Mouse (Mus musculus) kidney, adult 2 months (tissue): Measurements from ENCODE around the gene Hcst. TPM values are rescaled to one million over a fixed set of nuclear protein-coding genes. Genes with fewer than 3 reads are reported as not detected.
A peak's percentile ranks its signal among the peaks of the same experiment; 100 is the strongest.

ENCODE experiments used
- DNase-seq: peaks from one replicate; pipeline ENCODE4 v3.0.0; 2021
- H3K27ac ChIP-seq: fragments of 200-500 bp; 2 replicates; pipeline ENCODE4 v1.5.1; 2012; ENCODE audit warnings: low read depth, low read length, control low read depth, inconsistent platforms; ENCODE audit not compliant: insufficient read depth
- H3K27me3 ChIP-seq: fragments of 200-500 bp; replicated peaks from 2 replicates; pipeline ENCODE4 v1.6.1; 2012; ENCODE audit warnings: mild to moderate bottlenecking, moderate library complexity, low read length, inconsistent platforms; ENCODE audit not compliant: control insufficient read depth, insufficient read depth
- H3K36me3 ChIP-seq: fragments of 200-500 bp; 2 replicates; pipeline ENCODE4 v1.6.1; 2012; ENCODE audit warnings: mild to moderate bottlenecking, moderate library complexity, low read length, inconsistent platforms; ENCODE audit not compliant: control insufficient read depth, insufficient read depth
- H3K4me1 ChIP-seq: fragments of 200-500 bp; 2 replicates; pipeline ENCODE4 v1.6.1; 2011; ENCODE audit warnings: low read length; ENCODE audit not compliant: control insufficient read depth, insufficient read depth
- H3K4me3 ChIP-seq: fragments of 200-500 bp; 2 replicates; pipeline ENCODE4 v1.5.1; 2011; ENCODE audit warnings: mild to moderate bottlenecking, low read depth, low read length, control low read depth; ENCODE audit not compliant: insufficient read depth
- CTCF ChIP-seq: fragments of 200-500 bp; conservative IDR thresholded peaks from 2 replicates; pipeline ENCODE4 v1.5.1; 2011; ENCODE audit warnings: low read depth, mild to moderate bottlenecking, control low read depth, low read length, moderate library complexity, mixed read lengths; ENCODE audit not compliant: insufficient read depth, insufficient read length
- POLR2A ChIP-seq: fragments of 200-500 bp; IDR thresholded peaks from one replicate; pipeline ENCODE4 v1.6.1; 2011; ENCODE audit warnings: low read depth, low read length, control low read depth
- WGBS: fragments of 180-500 bp; shearing (Covaris S2); methylation state at CpG from one replicate; pipeline ENCODE4 v1.1.7; 2018; 5-methylcytosine and 5-hydroxymethylcytosine counted together
- polyA plus RNA-seq: library from polyadenylated mRNA; depleted of rRNA; stranded (reverse); fragments of >200 nt; gene quantifications from 2 replicates; pipeline ENCODE4 v1.2.3, GENCODE M21; 2012; rRNA removed

The Hcst gene
- polyA plus RNA-seq, 1 experiment, result 12.0 TPM

- TF ChIP-seq CTCF, result no peak
- no peak for DNase-seq
- Histone ChIP-seq H3K36me3 (no peaks in the 10 kb centered on the region), H3K27me3 (no peaks in the 10 kb centered on the region), H3K4me3 (no peak overlapping the region), H3K27ac (no peak overlapping the region), H3K4me1 (no peaks in the 10 kb centered on the region)
- 83% methylated on average over 9 of the region's 9 CpGs for WGBS
Observed at GRCm38 (mm10) chr7:30384106-30384505, 35.5 kb downstream of the Hcst start.

DNA sequence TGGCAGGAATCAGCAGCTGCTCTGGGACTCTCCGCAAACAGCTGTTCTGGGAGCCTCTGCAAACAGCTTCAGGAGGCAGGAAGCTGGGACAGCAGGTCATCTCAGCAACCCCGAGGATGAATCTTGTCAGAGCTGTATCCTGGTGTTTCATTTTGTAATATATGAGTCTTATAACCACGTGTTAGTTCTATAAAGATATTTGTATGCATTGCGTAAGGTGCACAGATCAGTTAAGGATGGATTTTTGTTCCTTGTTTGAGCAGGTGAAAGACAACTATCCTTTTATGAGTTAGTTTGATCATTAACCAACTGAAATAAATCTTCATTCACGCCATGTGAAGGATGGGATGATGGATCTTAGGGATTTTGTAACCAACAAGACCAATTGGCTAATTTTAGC, 39.6 kb downstream of the Hcst start:
- Histone ChIP-seq H3K36me3 (no peaks in the 10 kb centered on the region), H3K27me3 (no peaks in the 10 kb centered on the region), H3K4me1 (no peaks in the 10 kb centered on the region), H3K4me3 (no peak overlapping the region), H3K27ac (no peak overlapping the region)
- WGBS, result 41% methylated on average over 5 of the region's 5 CpGs
- no peak for DNase-seq
- no peak for TF ChIP-seq POLR2A
- no peak for TF ChIP-seq CTCF

GRCm38 (mm10) chr7:30373501-30373962, 46.1 kb downstream of the Hcst start:
- peak overlapping the region; percentile 64 for H3K4me3 ChIP-seq
- 1% methylated on average over 21 of the region's 21 CpGs for WGBS
- H3K4me1 ChIP-seq, result no peaks in the 10 kb centered on the region
- peak; percentile 99; the same call in 1 of the 2 replicates for TF ChIP-seq CTCF
- TF ChIP-seq POLR2A, result no peak
- no peak overlapping the region for H3K27ac ChIP-seq
- no peaks in the 10 kb centered on the region for H3K36me3 ChIP-seq
- no peaks in the 10 kb centered on the region for H3K27me3 ChIP-seq
- DNase-seq, result peak; percentile 97

Other genes starting within 250 kb of the Hcst start
- gene Cox7a1, start 235.7 kb downstream of the Hcst start, polyA plus RNA-seq, result 76.0 and 141 TPM in 2 replicates
- gene Capns1, start 221.0 kb downstream of the Hcst start, polyA plus RNA-seq, result 724 and 781 TPM in 2 replicates
- gene Polr2i, start 187.9 kb downstream of the Hcst start, polyA plus RNA-seq, result 187 and 196 TPM in 2 replicates
- 51.8 and 72.2 TPM in 2 replicates for gene Tbcb, start 187.6 kb downstream of the Hcst start, polyA plus RNA-seq
- gene Ovol3, start 184.1 kb downstream of the Hcst start, polyA plus RNA-seq, result 0.19 and 0.27 TPM in 2 replicates
- gene Thap8, start 139.8 kb downstream of the Hcst start, polyA plus RNA-seq, result 0.11 TPM in 1 of 2 replicates, not detected in the other
- gene Wdr62, start 139.4 kb downstream of the Hcst start, polyA plus RNA-seq, result 5.8 and 7.2 TPM in 2 replicates
- 4.2 and 4.9 TPM in 2 replicates for gene Clip3, start 128.1 kb downstream of the Hcst start, polyA plus RNA-seq
- gene Alkbh6, start 111.1 kb downstream of the Hcst start, polyA plus RNA-seq, result 99.0 and 122 TPM in 2 replicates
- 162 and 170 TPM in 2 replicates for gene Syne4, start 105.0 kb downstream of the Hcst start, polyA plus RNA-seq
- 0.42 and 1.1 TPM in 2 replicates for gene E130208F15Rik, start 98.1 kb downstream of the Hcst start, polyA plus RNA-seq
- 26.4 and 27.3 TPM in 2 replicates for gene Sdhaf1, start 96.0 kb downstream of the Hcst start, polyA plus RNA-seq
- gene Lrfn3, start 57.1 kb downstream of the Hcst start, polyA plus RNA-seq, result 9.6 and 11.6 TPM in 2 replicates
- 51.3 and 83.0 TPM in 2 replicates for gene Tyrobp, start 6.1 kb downstream of the Hcst start, polyA plus RNA-seq
- 1.8 and 3.1 TPM in 2 replicates for gene Nfkbid, start 1.9 kb upstream of the Hcst start, polyA plus RNA-seq
- 13.0 and 14.2 TPM in 2 replicates for gene Aplp1, start 25.7 kb upstream of the Hcst start, polyA plus RNA-seq
- 0.30 and 0.33 TPM in 2 replicates for gene Kirrel2, start 37.8 kb upstream of the Hcst start, polyA plus RNA-seq
- gene Nphs1, start 38.5 kb upstream of the Hcst start, polyA plus RNA-seq, result 39.9 and 41.1 TPM in 2 replicates
- gene Prodh2, start 73.8 kb upstream of the Hcst start, polyA plus RNA-seq, result 218 and 246 TPM in 2 replicates
- 7.4 and 7.8 TPM in 2 replicates for gene Arhgap33, start 115.2 kb upstream of the Hcst start, polyA plus RNA-seq
- 21.6 and 50.4 TPM in 2 replicates for gene Hspb6, start 132.3 kb upstream of the Hcst start, polyA plus RNA-seq
- gene Proser3, start 132.4 kb upstream of the Hcst start, polyA plus RNA-seq, result 7.1 and 8.5 TPM in 2 replicates
- gene Lin37, start 140.0 kb upstream of the Hcst start, polyA plus RNA-seq, result 29.0 and 33.8 TPM in 2 replicates
- 47.9 and 54.5 TPM in 2 replicates for gene U2af1l4, start 143.4 kb upstream of the Hcst start, polyA plus RNA-seq
- gene Gm49396, start 143.5 kb upstream of the Hcst start, polyA plus RNA-seq, result 1.5 and 1.9 TPM in 2 replicates
- 168 and 223 TPM in 2 replicates for gene Psenen, start 143.8 kb upstream of the Hcst start, polyA plus RNA-seq
- 5.2 and 5.4 TPM in 2 replicates for gene Igflr1, start 145.6 kb upstream of the Hcst start, polyA plus RNA-seq
- 26.7 and 31.6 TPM in 2 replicates for gene Kmt2b, start 168.9 kb upstream of the Hcst start, polyA plus RNA-seq
- gene Zbtb32, start 179.1 kb upstream of the Hcst start, polyA plus RNA-seq, result 1.3 and 1.4 TPM in 2 replicates
- 23.6 and 34.5 TPM in 2 replicates for gene Upk1a, start 193.0 kb upstream of the Hcst start, polyA plus RNA-seq
- 1,228 and 1,575 TPM in 2 replicates for gene Cox6b1, start 206.3 kb upstream of the Hcst start, polyA plus RNA-seq
- not detected in 2 replicates for gene Etv2, start 216.0 kb upstream of the Hcst start, polyA plus RNA-seq
- gene Rbm42, start 230.5 kb upstream of the Hcst start, polyA plus RNA-seq, result 46.0 and 51.4 TPM in 2 replicates
- 8.9 and 9.1 TPM in 2 replicates for gene Haus5, start 245.1 kb upstream of the Hcst start, polyA plus RNA-seq